Mouse (Mus musculus) layer of hippocampus, adult 11-12 months (tissue): ENCODE data around the gene Hoxb8.

Source experiments
- DNase-seq: peaks from one replicate; pipeline ENCODE4 v3.0.0; 2022; ENCODE audit warnings: low spot score

The Hoxb8 gene

GRCm38 (mm10) chr11:96285771-96286738 lies 4.3 kb downstream of the Hoxb8 start, which contains the start of gene Hoxb7:
Hoxb7 (plus strand) TSS chr11:96286623.
- no peak for DNase-seq

DNA sequence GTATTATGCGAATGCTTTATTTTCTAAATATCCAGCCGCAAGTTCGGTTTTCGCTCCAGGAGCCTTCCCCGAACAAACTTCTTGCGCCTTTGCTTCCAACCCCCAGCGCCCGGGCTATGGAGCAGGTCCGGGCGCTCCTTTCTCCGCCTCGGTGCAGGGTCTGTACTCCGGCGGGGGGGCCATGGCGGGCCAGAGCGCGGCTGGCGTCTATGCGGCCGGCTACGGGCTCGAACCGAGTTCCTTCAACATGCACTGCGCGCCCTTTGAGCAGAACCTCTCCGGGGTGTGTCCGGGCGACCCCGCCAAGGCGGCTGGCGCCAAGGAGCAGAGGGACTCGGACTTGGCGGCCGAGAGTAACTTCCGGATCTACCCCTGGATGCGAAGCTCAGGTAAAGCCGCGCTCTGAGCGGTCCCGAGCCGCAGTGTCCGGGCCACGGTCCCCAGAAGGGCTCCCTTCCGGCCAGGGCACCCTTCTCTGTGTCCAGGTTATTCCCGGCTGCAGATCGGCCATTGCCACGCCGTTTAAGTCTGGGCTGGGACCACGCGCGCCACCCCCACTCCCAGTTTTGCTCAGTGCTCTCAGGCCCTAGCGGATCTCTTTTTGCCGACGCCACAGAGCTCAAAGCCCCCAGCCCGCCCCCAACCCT lies 5.2 kb downstream of the Hoxb8 start:
- DNase-seq, result no peak

GRCm38 (mm10) chr11:96287411-96287810 lies 5.7 kb downstream of the Hoxb8 start:
- DNase-seq, result no peak

- no peak for DNase-seq
Observed at GRCm38 (mm10) chr11:96288455-96289221, 6.9 kb downstream of the Hoxb8 start.

- no peak for DNase-seq
Observed at GRCm38 (mm10) chr11:96289293-96289692, 7.6 kb downstream of the Hoxb8 start.

- DNase-seq, result no peak
Observed at GRCm38 (mm10) chr11:96289837-96290236, 8.1 kb downstream of the Hoxb8 start.

DNA sequence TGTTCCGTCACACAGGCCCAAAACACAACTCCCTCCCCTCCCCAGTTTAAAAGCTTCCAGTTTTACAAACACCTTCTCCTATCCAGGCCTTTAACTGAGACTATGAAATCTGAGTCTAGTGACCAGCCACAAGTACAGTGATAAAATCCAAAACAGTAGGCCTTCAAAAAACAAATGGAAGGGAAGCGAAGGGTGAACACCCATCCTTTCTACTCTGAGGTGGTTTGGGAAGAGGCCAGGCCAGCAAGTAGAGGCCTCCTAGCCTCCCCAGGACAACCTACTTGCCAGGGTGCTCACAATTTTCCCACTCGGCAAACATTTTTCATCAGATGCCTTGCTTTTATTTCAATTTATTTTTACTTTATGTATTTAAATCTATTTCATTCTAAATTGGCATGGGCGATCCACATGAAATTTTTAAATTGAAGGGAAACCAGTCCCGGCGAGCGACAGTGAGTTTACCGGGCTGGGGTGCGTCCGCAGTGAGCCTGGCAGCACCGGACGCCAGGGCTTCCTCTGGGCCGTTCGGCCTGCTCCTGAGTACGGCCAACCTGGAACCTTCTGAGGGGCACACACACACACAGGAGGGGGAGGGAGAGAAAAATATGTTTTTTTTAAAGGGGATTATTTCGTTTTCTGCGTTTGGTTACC lies 9.1 kb downstream of the Hoxb8 start:
- DNase-seq, result no peak

DNA sequence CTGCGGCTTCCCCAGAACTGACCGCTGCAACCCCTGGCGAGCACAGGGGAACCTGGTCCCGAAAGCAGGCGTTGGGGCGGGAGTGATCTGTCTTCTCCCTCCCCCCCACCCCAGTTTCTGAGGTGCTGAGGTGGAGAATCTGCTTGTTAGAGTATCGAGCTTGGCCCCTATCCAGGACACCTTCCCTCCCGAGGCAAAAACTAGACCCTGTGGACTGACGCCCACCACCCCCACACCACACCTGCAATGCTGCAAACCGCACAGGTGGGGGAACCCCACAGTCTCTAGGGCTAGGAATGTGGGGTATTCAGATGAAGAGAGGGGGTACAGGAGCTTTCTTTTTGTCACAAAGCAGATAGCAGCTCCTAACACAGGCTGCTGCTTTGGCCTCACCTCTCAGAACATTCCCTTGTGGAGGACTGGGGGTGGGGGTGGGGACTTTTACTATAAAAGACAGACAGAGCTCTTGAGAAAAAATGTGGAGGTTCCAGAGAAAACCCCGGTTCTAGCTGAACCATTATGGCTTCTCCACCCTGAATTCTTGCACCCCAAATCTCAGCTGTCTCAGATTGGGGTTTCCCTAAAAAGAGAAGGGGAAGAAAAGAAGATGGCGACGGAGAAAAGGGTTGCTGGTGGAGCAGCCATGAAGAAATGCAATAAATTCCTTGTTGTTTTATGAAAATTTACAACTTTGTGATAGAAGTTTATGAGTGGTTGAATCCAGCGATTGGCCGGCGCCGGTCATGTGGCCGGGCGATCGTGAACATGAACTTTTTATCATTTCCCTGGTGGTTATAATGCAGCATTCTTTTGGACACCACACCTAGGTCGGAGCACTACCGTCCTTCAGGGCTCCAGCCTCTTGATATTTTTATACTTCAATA lies 10.2 kb downstream of the Hoxb8 start, which contains the start of gene Hoxb6:
Gene Hoxb6, plus strand, starts transcription at position 796 of the 884 bp plus-strand sequence.
- no peak for DNase-seq

DNA sequence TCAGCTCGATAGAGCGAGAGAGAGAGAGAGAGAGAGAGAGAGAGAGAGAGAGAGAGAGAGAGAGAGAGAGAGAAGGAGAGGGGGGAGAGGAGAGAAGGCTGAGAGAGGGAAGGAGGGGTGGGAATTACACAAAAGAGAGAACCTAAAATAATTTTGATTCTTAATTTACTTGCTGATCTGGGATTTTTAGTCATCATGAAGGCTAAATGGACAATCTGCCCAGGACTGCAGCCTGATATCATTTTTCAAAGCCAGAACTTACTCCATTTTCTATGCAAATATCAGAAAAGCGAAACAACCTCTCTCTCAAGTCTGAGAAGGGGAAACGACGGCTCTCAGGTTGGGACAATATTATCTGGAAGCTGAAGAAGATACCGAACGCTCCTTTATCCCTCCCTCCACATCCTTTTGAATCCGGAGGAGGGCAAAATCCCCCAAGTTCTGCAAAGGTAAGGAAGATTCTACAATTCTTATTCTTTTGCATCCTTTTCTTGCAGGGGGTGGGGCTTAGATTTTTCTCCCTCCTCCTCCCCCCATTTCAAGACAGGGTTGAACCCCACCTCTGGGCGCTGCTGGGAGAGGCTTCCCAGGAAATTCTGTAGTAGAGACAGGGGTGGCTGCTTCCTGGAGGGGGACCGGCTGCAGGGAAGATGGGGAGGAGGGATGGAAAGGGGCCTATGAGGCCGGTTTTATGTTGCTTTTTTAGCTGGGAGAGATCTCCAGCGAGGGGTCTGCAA lies 11.0 kb downstream of the Hoxb8 start:
- DNase-seq, result no peak

- no peak for DNase-seq
Observed at GRCm38 (mm10) chr11:96293302-96293921, 11.7 kb downstream of the Hoxb8 start.

DNA sequence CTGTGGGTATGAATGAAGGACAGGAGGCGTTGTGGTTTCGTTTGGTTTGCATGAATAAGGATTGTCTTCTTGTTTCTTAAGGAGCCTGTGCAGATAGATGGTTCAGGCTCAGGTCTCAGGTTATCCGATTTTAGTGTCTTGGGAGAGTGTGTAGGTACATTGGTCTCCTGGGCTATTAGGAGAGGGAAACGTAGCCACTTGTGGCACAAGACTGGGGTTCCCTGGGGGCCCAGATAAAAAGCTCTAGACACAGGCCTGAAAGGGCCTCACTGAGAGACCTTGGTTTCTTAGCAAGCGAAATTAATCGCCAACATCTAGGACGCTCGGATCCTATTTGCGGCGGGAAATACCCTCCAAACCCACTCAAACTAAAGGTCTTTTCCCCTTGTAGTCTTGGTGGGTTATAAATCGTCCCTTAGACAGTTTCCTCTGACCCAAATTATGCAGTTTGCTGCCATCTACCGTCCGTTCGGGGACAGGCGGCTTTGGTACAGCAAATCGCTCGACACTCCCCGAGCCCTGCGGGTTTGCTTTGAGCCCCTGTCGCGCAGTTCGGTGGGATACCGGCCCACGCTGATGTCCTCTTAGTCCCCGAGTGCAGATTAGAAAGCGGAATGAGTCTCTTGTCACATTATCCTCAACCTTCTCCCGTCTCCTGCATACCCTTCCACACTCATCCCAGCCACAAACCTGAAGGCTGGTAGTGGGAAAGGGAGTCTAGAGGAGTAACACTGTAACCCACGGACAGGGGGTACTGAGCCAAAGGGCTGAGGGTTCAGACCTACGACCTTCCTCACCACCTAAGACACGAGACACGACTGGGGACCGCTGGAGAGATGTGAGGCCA lies 12.8 kb downstream of the Hoxb8 start:
- DNase-seq, result peak; percentile 39

DNA sequence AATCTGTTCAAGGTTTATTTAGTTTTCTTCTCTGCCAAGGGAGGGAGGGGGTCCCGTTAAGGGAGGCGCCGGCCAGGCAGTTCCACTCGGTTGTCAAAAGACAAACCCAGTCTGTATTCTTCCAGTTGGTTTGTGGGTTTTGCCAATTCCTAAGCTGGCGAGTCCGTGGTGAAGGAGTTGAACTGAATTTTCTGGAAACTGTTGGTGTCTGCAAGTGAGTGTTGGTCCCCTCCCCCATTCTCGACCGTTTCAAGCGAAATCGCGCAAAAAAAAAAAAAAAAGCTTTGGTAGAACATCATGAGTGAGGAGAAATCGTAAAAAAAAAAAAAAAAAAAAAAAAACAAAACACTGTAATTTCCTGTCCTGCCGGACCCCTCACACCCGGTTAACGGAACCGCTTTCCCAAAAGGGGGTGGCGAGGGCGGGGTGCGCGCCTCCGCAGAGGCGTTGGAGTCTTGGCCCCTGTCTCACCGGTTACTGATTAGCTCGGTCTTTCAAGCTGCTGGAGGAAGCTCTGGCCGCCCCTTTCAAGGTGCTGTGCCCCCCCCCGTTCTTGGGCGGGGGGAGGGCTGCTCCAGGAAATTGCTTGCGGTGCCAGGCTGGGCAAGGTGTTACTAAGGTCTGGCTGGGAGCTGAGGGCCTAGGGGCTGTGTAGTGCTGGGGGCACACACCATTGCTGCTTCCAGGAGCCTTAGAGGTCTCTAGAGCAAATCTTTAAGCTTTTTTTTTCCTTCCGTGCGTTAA lies 13.6 kb downstream of the Hoxb8 start:
- no peak for DNase-seq

DNA sequence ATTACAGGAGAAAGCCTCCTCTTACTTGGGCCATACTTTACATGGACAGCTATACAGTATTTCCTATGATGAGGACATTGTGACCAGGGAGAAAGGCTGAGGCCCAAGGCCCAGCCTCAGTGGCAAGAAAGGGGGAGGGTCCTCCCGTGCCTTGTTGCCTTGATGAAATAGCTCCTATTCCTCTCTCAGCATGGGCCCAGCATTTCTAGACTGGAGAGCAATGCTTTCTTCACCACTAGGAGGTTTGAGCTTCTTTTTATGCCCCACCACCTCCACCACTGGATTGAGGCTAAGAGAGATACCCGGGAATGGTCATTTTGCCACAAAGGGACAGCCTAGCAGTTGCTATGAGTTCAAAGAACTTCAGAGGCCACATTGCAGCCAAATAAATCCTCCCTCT lies 15.3 kb downstream of the Hoxb8 start:
- no peak for DNase-seq

GRCm38 (mm10) chr11:96297428-96297827 lies 15.7 kb downstream of the Hoxb8 start:
- no peak for DNase-seq

DNA sequence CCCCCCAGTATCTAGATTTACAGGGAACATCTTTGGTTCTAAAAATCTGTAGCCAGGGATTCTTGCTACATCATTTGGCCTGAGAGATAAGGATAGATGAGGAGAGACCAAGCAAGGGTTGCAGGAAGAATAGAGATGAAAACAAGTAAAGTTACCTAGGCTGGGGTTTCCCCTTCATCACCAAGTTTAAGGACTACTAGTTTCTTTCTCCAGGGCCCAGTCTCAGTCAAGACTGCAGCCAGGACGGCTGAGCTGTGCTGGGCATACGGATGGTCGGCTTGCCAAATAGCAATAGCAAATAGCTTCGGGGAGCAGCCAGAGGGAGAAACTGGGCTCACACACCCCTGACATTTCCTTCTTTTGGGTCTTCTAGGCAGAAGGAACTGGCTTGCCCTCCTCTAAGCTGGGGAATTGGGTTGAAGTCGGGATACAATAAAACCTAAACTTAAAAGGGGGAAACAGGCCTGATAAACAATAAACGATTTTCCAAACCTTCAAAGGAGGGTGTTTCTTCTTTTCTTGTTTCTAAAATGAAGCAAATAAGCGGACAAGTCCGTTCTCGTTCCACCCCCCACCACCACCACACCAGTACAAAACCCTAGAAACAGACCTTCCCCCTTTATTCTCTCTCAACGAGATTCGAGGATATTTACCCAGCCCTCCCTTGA lies 16.4 kb downstream of the Hoxb8 start:
- no peak for DNase-seq

DNA sequence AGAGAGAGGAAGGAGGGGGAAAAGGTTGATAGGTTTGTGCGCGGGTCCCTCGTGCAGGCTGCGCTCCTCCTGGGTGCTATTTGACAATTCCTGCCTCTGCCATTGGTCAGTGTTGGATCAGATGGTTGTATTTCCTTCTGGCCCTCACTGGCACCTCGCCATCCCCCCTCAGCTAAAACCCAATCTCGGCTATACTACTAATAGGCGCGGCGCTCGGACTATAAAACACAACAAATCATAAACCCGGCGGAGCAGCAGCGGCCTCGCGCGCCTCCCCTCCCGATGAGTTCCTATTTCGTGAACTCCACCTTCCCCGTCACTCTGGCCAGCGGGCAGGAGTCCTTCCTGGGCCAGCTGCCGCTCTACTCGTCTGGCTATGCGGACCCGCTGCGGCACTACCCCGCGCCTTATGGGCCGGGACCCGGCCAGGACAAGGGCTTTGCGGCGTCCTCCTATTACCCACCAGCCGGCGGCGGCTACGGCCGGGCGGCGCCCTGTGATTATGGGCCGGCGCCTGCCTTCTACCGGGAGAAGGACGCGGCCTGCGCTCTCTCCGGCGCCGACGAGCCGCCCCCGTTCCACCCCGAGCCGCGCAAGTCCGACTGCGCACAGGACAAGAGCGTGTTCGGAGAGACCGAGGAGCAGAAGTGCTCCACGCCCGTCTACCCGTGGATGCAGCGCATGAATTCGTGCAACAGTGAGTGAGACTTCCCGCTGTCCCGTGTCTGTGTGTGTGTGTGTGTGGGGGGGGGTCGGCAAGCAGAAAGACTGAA lies 17.4 kb downstream of the Hoxb8 start:
- DNase-seq, result no peak

GRCm38 (mm10) chr11:96299781-96300180 lies 18.1 kb downstream of the Hoxb8 start:
- no peak for DNase-seq
